Mouse (Mus musculus): ENCODE measurements at regions not wholly inside any gene's neighbourhood (a gene's known extent, or its start where the extent isn't known, plus 50 kb on each side); places are given as distances from the start of the nearest gene placed in this dataset.

DNA sequence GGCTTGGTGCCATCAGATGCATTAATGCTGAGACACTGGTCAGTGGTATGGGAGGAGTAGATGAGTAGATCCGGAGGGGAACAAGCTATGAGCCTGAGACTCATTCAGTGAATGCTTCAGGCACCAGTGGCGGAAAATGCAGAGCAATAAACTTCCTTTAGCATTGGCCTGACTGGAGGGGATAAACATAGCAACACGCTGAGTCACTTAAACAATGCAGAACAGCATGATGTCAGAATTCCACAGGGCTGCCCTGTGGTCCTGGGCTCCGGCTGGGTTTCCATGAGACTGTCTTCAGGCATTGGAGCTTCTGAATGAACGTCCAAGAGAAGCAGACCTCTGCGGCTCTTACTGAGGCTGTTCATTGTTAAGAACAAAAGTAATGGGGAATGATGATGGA is 145.4 kb upstream of the Gm10181 start:
- no peak for ATAC-seq

DNA sequence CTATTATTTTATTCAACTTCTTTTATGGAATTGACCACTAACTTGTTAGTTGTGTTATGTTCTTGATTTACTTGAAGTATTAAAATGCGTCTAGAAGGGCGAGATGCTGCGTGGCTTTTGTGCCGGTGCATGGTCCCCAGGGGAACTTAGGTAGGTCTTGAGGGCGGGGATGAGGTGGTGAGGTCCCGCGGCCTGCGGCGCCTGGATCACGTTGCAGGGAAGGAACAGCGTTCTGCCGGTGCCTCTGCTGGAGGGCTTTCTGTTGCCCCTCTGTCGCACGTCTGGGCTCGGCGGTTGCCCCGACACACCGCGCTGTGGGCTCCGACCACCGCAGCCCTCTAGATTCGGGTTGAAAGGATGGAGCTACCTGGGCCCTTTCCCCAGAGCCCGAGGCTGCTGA is 136.7 kb upstream of the Gm10181 start:
- no peak for ATAC-seq

DNA sequence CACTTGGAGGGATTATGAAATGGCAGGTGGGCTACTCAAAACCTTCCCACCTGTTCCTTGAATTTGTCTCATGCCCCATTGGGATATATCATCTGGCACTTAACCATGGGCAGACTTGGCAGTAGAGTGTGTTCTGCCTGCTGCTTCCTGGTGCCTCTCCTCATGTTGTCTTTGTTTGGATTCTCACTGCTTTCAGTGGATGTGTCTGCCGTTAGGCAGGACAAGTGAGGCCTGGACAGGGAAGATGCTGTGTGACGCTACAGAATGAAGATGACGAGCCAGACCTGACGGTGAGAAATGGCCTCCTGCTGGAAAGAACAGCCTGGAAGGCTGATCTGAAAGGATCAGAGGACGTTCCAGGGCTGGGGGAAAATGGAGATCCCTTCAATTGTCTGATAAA is 133.6 kb upstream of the Gm10181 start:
- no peak for ATAC-seq

DNA sequence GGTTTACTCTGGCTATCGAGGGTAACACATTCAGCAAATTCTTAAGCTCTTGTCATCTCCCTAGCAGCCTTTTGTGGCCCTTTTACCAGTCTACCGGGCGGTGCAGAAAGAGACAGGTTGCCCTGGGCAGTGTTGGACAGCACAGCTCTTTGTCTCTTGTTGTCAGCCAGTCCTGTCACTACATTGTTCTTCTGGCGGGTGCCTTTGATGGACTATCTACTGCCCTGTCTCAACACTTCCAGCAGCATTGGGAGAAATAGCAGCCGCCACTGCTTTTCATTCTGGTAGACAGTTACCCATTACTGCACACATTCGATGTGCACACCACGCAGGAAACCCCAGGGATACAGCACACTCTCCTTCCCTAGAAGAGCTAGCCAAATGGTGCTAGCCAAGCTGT is 132.7 kb upstream of the Gm10181 start:
- no peak for ATAC-seq

DNA sequence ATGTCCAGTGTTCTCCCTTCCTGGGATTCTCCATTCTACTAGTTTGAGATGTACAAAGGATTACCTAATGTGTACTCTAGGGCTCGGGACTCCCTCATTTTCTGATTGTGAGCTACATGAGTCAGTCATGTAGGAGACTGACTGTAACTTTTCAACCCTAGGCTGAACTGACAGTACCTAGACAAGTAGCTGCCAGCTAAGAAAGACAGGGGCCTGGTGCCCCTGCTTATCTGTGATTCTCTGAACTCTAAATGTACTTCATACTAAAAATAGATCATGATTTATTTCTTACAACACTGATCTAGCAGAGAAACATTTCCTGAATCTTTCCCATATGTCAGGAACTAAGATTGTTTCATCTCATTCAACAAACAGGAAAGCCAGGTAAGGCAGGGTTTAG is 125.9 kb upstream of the Gm10181 start:
- ATAC-seq, result no peak

DNA sequence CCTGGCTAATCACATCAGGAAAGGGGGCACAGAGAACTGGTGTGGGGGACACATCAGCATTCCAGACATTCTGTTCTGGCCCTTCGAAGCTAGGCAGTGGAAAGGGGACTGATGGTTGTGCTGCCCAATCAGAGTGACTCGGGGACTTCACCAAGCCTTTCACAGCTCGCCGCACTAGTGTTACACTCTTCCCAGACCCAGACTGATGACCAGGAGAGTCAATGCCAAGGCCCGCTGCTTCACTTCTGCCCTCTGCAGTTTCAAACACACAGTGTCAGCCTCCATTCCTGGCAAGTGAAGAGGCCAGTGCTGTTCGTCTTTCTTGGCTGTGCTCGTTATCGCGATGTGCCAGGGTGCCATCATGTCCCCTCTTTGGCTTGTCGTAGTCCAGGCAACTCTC is 121.7 kb upstream of the Gm10181 start:
- no peak for ATAC-seq

DNA sequence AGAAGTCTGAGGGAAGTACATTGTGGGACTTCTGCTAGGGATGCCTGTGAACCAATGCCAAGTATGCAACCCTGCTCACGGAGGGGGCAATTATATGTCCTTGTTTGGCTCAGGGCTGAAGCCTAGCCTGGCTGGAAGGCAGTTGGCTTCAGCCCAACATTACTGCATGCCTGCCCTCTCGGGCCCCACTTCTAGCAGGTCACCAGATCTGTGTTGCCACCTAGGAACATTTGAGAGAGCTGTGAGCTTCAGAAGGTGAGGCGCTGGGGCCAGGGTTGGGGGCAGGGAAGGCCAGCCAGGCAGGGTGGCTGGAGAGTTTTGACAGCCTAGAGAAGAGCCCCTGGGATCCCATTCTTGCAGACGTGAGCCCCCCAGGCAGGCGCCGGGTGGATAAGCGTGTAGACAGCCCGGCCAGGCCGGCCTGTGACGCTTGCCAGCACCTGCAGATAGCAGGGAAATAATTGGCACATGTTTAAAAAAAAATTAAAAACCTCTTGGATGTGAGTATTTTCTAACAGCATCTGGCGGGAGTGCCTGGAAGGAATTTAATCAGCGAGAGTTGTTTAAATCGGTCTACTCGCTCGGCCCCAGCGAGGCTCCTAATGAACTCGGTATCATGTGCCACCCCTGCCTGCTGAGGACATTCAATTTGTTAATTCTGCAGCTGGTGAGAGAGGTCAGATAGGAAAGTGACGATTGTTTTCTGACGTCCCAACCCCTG is 115.0 kb upstream of the Gm10181 start:
- no peak for ATAC-seq

DNA sequence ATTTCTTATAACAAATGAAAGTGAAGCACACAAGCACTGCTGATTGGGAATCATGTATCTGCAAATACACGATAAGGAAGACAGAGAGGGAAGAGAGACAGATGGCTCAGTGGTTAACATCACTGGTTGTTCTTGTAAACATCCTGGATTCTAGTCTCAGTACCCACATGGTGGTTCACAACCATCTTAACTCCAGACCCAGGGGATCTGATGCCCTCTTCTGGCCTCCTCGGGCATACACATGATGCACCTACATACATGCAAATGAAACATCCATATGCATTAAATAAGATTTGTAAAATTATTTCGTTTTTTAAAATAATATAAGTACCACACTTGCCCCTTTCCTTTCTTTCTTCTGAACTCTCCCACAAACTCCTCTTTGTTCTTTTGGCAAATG is 106.4 kb upstream of the Gm10181 start:
- ATAC-seq, result no peak

DNA sequence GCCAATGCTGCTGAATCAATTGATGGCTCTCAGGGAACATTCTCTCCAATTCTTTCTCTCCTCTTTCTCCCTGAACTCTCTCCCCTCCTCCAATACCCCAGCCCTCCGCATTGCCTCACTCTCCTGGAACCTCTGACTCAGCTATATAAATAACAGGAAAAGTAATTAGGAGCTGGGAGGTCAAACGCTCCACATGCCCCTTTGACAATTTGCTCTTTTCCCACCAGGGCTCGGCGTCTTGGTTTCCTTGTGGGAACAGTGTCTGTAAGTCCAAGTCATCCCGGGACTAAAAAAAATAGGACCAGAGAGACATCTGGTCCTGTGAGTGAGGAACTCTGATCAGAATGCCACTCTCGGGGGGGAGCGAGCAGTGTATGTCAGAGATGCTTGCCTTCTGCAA is 94.7 kb upstream of the Gm10181 start:
- ATAC-seq, result no peak

DNA sequence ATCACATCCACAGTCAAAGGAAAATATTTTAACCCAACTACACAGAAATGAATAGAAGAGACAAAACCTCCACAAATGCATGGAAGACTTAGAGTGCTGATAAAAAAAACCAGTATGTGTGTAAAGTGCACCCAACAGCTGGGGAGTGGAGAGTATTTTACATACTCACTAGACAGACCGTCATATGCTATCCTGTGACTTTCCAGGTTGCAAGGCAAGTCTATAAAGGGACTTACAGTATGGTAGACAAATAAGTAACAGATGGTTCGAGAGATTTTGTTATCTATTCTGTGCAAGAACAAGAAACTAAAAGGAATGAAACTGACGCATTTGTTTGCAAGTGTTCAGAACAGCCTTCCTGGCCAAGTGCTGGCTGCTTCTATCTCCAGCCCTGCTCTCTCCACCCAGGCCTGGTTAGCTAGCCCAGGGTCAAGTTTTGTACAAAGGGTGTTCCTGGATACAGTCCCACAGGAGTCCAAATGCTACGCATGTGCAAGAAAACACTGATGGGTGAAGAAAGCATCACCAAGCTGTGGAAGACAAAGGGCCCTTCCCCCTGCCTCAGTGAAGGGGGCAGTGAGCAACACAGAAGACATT is 68.0 kb upstream of the Gm10181 start:
- no peak for ATAC-seq

DNA sequence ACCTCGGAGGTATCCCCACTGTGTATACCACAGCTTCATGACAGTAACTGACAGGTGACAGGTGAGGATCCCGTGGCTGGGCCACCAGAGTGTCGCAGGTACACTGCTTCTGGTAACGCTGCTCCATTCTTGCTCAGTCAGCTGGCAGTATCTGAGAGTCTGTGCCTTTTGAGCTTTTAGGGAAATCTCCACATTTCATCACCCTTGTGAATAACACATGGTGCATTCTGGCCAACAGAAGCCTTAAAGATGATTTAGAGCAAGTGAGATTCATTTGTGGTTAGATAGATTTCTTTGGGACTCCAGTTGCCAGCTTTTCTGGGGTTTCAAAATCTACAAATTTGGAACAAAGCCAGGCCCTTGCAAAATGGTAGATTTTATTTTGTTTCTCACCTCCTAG is 66.8 kb upstream of the Gm10181 start:
- no peak for ATAC-seq

DNA sequence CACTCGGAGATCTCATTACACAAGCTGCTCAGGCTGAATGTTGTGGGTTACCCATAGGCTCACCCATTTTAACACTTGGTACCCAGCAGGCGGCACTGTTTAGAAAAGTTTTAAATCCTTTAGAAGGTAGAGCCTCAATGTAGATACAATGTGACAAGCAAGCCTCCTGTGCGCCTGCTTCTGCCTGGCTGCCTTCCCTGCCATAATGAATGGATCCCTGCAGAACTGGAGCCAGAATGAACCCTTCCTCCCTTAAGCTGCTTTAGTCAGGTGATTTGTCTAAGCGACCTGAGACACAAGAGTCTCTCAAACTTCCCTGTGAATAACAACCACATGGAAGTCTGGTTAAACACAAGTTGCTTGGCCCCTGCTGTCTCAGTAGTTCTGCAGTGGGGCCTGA is 64.7 kb upstream of the Gm10181 start:
- ATAC-seq, result no peak

DNA sequence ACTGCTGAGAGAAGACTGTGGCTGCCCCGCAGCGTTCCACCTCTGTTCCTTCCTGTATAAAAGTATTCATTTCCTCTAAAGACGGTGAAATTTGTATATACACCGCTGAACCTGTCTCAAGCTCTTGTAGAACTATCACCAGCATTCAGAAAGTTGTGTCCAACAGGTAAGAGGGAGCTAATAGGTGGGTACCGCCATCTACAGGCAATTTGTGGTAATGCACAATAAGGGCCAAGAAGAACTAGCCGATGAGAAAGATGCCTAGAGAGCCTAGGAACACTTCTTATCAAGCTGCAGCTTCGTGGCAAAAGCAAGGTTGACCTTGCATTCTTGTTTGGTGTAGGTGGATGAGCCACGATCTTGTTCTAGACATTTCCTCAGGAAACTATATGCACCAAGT is 61.6 kb upstream of the Gm10181 start:
- no peak for ATAC-seq

DNA sequence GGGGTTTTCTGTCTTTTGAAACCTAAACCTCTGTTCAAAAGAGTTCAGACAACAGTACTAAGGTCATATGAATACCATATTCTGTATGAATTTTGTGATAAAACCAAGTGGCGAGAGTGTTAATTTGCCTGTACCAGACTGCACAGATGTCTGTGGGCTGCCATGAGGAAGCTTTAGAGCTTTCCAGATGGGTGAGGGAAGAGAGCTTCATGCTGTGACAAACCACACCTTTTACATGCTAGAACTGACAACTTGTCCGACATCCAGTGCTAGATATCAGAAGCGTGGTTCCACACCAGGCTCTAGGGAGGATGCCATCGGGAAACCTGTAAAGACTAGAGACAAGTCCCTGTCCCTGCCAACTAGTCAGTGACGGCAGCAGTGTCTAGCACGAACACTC is 60.9 kb upstream of the Gm10181 start:
- ATAC-seq, result no peak

DNA sequence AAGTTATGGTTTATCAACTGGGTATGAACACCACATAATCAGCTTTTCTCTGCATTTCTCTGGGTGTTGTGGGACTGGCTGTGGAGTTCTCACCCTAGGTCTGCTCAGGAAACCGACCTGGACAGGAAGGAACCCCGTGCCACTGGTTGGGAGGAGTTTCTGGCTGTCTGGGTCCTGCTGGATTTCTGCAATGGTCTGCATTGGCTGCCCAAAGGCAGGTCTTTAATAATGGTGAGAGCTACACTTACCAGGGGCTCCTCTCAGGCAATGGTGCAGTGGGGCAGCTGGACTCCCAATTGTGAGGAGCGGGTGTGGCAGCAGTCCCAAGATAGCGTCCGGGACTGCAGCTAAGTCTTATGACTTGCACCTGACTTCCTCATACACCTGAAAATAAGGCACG is 57.8 kb upstream of the Gm10181 start:
- no peak for ATAC-seq

Measured in activated CD4-positive, CD25-positive, alpha-beta regulatory T cell, adult 4 months (primary cell).